In the genomic region with DNA sequence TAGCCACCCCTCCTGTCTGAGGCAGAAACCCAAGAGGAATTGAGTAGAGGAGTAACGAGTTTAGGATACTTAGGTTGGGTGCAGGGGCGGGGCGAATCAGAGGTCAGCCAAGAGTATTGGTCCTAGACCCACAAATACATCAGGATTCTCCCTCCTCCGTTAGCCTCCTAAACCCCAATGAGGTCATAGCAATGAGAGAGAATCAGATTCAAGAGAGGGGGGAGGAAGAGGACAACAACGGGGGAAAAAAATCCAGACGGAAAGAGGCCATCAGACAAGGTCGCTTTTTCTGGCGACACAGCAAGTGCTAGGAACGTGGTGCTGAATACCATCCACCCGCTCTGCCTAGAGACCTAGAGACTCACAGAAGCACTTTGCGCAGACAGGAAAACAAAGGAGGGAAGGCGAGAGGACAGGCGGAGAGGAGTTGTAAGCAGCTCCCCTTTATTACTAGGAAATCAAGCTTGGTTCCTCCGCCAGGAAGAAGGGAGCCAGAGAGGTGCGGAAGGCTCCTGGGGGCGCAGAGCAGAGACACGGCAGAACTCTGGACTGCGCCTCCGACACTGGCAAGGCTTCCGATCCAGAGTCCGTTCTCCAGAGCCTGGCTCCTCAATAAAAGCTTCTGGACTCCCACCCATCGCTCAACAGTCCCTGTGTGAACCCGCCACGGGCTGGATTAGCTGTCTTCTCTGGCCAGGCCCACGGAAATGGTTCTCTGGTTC, we compare ENCODE assay signal across 8 mouse cellular contexts. TPM values are rescaled to one million over a fixed set of nuclear protein-coding genes. Genes with fewer than 3 reads are reported as not detected.
DNase-seq lines count a peak whose midpoint lies in the region; ATAC-seq lines count a peak whose summit lies in the region.

A gene (plus strand): TSS at position 234 of the 722 bp plus-strand sequence.

- peak within 1 kb of the TSS; percentile 35 for H3K4me3 ChIP-seq in lung, embryonic 15.5 days
- peak within 1 kb of the TSS; percentile 64 for H3K4me3 ChIP-seq in neural tube, embryonic 15.5 days (replicated peaks)

- no peaks in the 10 kb centered on the region for H3K4me1 ChIP-seq in lung, embryonic 15.5 days
- peaks cover 7% of the 10 kb centered on the region; the same call in 1 of the 2 replicates for H3K4me1 ChIP-seq in neural tube, embryonic 15.5 days

- no peak for DNase-seq in lung, adult 18-20 months
- DNase-seq in embryo, embryonic 9.5 days (ENCODE audit: extremely low spot score): peak; percentile 62
- DNase-seq in heart, postnatal 14 days: peak; percentile 2 to 12
- DNase-seq in left cerebral cortex, postnatal 4 days: peak; percentile 31
- no peak for DNase-seq in spleen, postnatal 10 days (ENCODE audit: low spot score in 2 of 2)
- DNase-seq in urinary bladder, postnatal 4 days (ENCODE audit: low spot score in 2 of 2): no peak

- H3K4me2 ChIP-seq in lung, embryonic 15.5 days: peak within 1 kb of the TSS; percentile 57
- peak within 1 kb of the TSS; percentile 88 for H3K4me2 ChIP-seq in neural tube, embryonic 15.5 days

- no peaks in the 10 kb centered on the region for H3K9me3 ChIP-seq in lung, embryonic 15.5 days
- no peaks in the 10 kb centered on the region for H3K9me3 ChIP-seq in neural tube, embryonic 15.5 days (replicated peaks)

- H3K27me3 ChIP-seq in lung, embryonic 15.5 days: peaks cover 20% of the 10 kb centered on the region; the same call in 1 of the 2 replicates
- H3K27me3 ChIP-seq in neural tube, embryonic 15.5 days (replicated peaks): no peaks in the 10 kb centered on the region

- 3% methylated on average over 25 of the region's 25 CpGs for WGBS in lung, embryonic 15.5 days
- 2% methylated on average over 25 of the region's 25 CpGs for WGBS in neural tube, embryonic 15.5 days

- H3K9ac ChIP-seq in lung, embryonic 15.5 days: no peak within 1 kb of the TSS
- peak within 1 kb of the TSS; percentile 65 for H3K9ac ChIP-seq in neural tube, embryonic 15.5 days (replicated peaks)

- no peaks in the 10 kb centered on the region for H3K36me3 ChIP-seq in lung, embryonic 15.5 days
- H3K36me3 ChIP-seq in neural tube, embryonic 15.5 days: no peaks in the 10 kb centered on the region

- intact Hi-C loops in heart, postnatal 14 days (cut with DNase I): no loop called here
- intact Hi-C loops in left cerebral cortex, postnatal 4 days (cut with DNase I): no loop called here

- H3K27ac ChIP-seq in lung, embryonic 15.5 days: no peak within 1 kb of the TSS
- H3K27ac ChIP-seq in neural tube, embryonic 15.5 days (replicated peaks): peak within 1 kb of the TSS; percentile 80

- peak; percentile 39; the same call in 1 of the 2 replicates for ATAC-seq in lung, embryonic 15.5 days (ENCODE audit: borderline replicate concordance, extremely low read depth, low FRiP score, low TSS enrichment)
- peak; percentile 89 for ATAC-seq in neural tube, embryonic 15.5 days (ENCODE audit: low FRiP score)

RNA-seq across cellular contexts. Expression of the gene that starts here (rescaled TPM):
- polyA plus RNA-seq in lung, embryonic 15.5 days (2015; fragmentation: Nextera tagmentation; extraction: Ambion mirVana): 0.48 and 0.91 TPM in 2 replicates
- total RNA-seq in heart, postnatal 14 days (2021): under 1 TPM; 0.31 to 0.41 TPM
- 10 to 100 TPM; 12.1 to 12.9 TPM for total RNA-seq in left cerebral cortex, postnatal 4 days (2021)
- polyA plus RNA-seq in neural tube, embryonic 15.5 days (2015; fragmentation: Nextera tagmentation; extraction: Ambion mirVana): 11.7 and 13.9 TPM in 2 replicates

Comparison
In these comparisons a context has a peak if more than half of its experiments do, and no peak if none do; other contexts are left out.
1. RNA of the gene that starts here (total RNA-seq): 12.1 to 12.9 TPM in left cerebral cortex, postnatal 4 days; 0.31 to 0.41 TPM in heart, postnatal 14 days; every median in the first group is over 4 times any median in the second.
2. Peak in ATAC-seq, H3K4me3 ChIP-seq and H3K4me2 ChIP-seq in lung, embryonic 15.5 days; RNA of the gene not detected or under 1 TPM.
3. Peak in DNase-seq in heart, postnatal 14 days; RNA of the gene not detected or under 1 TPM.
4. DNase-seq: peak in embryo, embryonic 9.5 days (single experiment) and left cerebral cortex, postnatal 4 days (single experiment); none in lung, adult 18-20 months (0 of 2), spleen, postnatal 10 days (0 of 2) and urinary bladder, postnatal 4 days (0 of 2).